Mouse (Mus musculus) splenic B cell, adult 2 months (primary cell): ENCODE data around the gene Trp53rka.

Experiments
- DNase-seq: peaks from one replicate; pipeline ENCODE4 v3.0.0-alpha.2; 2011; ENCODE audit warnings: low read depth, low spot score
- H3K27me3 ChIP-seq: 2 replicates; pipeline ENCODE4 v1.6.1; 2012; ENCODE audit warnings: mild to moderate bottlenecking, low read length, moderate library complexity, mixed read lengths; ENCODE audit not compliant: control insufficient read depth, poor library complexity, insufficient read depth, severe bottlenecking
- H3K36me3 ChIP-seq: 2 replicates; pipeline ENCODE4 v1.6.1; 2012; ENCODE audit warnings: mild to moderate bottlenecking, low read length, moderate library complexity, mixed read lengths; ENCODE audit not compliant: control insufficient read depth, poor library complexity, insufficient read depth, severe bottlenecking

The Trp53rka gene

GRCm38 (mm10) chr2:165497706-165498275, 4.7 kb upstream of the Trp53rka start:
- DNase-seq: no peak
- Histone ChIP-seq H3K36me3 (no peaks in the 10 kb centered on the region), H3K27me3 (no peaks in the 10 kb centered on the region)

GRCm38 (mm10) chr2:165496251-165496650, 3.1 kb upstream of the Trp53rka start:
- peak; percentile 72 for DNase-seq
- H3K27me3 ChIP-seq: no peaks in the 10 kb centered on the region
- no peaks in the 10 kb centered on the region for H3K36me3 ChIP-seq

GRCm38 (mm10) chr2:165494495-165494894, 1.4 kb upstream of the Trp53rka start:
- DNase-seq: no peak
- H3K36me3 ChIP-seq: peaks cover 4% of the 10 kb centered on the region; the same call in 1 of the 2 replicates
- H3K27me3 ChIP-seq: no peaks in the 10 kb centered on the region

- Histone ChIP-seq H3K36me3 (peaks cover 6% of the 10 kb centered on the region; the same call in 1 of the 2 replicates), H3K27me3 (no peaks in the 10 kb centered on the region)
- DNase-seq: no peak
Observed at GRCm38 (mm10) chr2:165493587-165494210, 575 bp upstream of the Trp53rka start.

GRCm38 (mm10) chr2:165486881-165487535, 6.1 kb downstream of the Trp53rka start:
- Histone ChIP-seq H3K36me3 (peaks cover 6% of the 10 kb centered on the region; the same call in 1 of the 2 replicates), H3K27me3 (no peaks in the 10 kb centered on the region)
- DNase-seq: peak; percentile 61

GRCm38 (mm10) chr2:165486401-165486800, 6.7 kb downstream of the Trp53rka start:
- Histone ChIP-seq H3K27me3 (no peaks in the 10 kb centered on the region), H3K36me3 (peaks cover 6% of the 10 kb centered on the region; the same call in 1 of the 2 replicates)
- no peak for DNase-seq

GRCm38 (mm10) chr2:165485826-165486225, 7.3 kb downstream of the Trp53rka start:
- Histone ChIP-seq H3K27me3 (no peaks in the 10 kb centered on the region), H3K36me3 (peaks cover 6% of the 10 kb centered on the region; the same call in 1 of the 2 replicates)
- no peak for DNase-seq

GRCm38 (mm10) chr2:165484152-165484551, 9.0 kb downstream of the Trp53rka start:
- Histone ChIP-seq H3K36me3 (no peaks in the 10 kb centered on the region), H3K27me3 (no peaks in the 10 kb centered on the region)
- no peak for DNase-seq

GRCm38 (mm10) chr2:165482003-165482402, 11.1 kb downstream of the Trp53rka start:
- H3K27me3 ChIP-seq: no peaks in the 10 kb centered on the region
- no peak for DNase-seq
- H3K36me3 ChIP-seq: no peaks in the 10 kb centered on the region

GRCm38 (mm10) chr2:165475850-165476249, 17.3 kb downstream of the Trp53rka start:
- Histone ChIP-seq H3K27me3 (no peaks in the 10 kb centered on the region), H3K36me3 (no peaks in the 10 kb centered on the region)
- DNase-seq: no peak

GRCm38 (mm10) chr2:165475412-165475811, 17.7 kb downstream of the Trp53rka start:
- H3K36me3 ChIP-seq: no peaks in the 10 kb centered on the region
- DNase-seq: no peak
- no peaks in the 10 kb centered on the region for H3K27me3 ChIP-seq

GRCm38 (mm10) chr2:165473003-165473402, 20.1 kb downstream of the Trp53rka start, which contains the start of gene Slc13a3:
Slc13a3 (minus strand) TSS chr2:165473230.
- Histone ChIP-seq H3K36me3 (no peaks in the 10 kb centered on the region), H3K27me3 (no peaks in the 10 kb centered on the region)
- no peak for DNase-seq

- DNase-seq: no peak
- H3K27me3 ChIP-seq: no peaks in the 10 kb centered on the region
- no peaks in the 10 kb centered on the region for H3K36me3 ChIP-seq
Observed at GRCm38 (mm10) chr2:165471943-165472342, 21.2 kb downstream of the Trp53rka start.

- DNase-seq: peak; percentile 15
- Histone ChIP-seq H3K27me3 (no peaks in the 10 kb centered on the region), H3K36me3 (no peaks in the 10 kb centered on the region)
Observed at GRCm38 (mm10) chr2:165470167-165470566, 23.0 kb downstream of the Trp53rka start.

- no peaks in the 10 kb centered on the region for H3K27me3 ChIP-seq
Observed at GRCm38 (mm10) chr2:165467824-165468452, 25.2 kb downstream of the Trp53rka start.

More at GRCm38 (mm10) chr2:165467824-165468452, 25.2 kb downstream of the Trp53rka start:
- no peak for DNase-seq
- no peaks in the 10 kb centered on the region for H3K36me3 ChIP-seq
